Mouse (Mus musculus): ENCODE data around the gene Zfp672. TPM values are rescaled to one million over a fixed set of nuclear protein-coding genes. Genes with fewer than 3 reads are reported as not detected.

The Zfp672 gene
- total and polyA plus RNA-seq, 3 experiments = 22.6 to 39.5 TPM; not detected in 1

DNA sequence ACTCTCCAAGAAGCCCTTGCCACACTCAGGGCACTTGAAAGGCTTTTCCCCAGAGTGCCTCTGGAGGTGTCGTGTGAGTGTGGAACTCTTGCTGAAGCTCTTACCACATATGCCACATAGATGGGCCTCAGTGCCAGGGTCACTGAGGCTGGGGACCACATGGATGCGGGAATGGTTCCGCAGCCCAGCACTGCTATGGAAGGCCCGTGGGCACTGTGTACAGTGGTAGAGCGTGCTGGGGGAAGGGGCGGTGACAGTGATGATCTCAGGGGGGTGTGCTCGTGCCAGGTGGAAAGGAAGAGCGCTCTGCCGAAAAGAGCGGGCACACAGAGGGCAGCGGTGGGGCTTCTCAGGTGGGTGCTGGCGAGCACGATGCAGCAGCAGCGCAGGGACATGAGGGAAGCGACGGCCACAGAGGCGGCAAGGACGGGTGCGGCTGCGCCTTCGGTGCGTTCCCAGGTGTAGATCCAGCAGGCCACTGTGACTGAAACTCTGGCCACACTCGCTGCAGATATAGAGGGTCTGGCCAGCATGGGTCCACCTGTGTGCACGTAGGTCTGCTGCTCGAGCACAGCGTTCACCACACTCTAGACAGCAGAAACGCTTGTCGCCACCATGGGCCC lies 13.3 kb downstream of the Zfp672 start:
- Histone ChIP-seq H3K9me3 (replicated peaks; ENCODE audit: insufficient read depth, low read length) (no peaks in the 10 kb centered on the region), H3K27me3 (ENCODE audit: control insufficient read depth in 1 of 2, insufficient read depth in 2 of 2, low read length in 2 of 2) (no peaks in the 10 kb centered on the region), H3K4me1 (ENCODE audit: control insufficient read depth in 1 of 2, insufficient read depth in 2 of 2, low read length in 2 of 2) (peaks cover under 1 to 2% of the 10 kb centered on the region in 2 experiments; a peak in 3 of 4 replicates), H3K4me3 (ENCODE audit: control insufficient read depth in 1 of 2, insufficient read depth in 1 of 2, low read depth in 2 of 2, low read length in 2 of 2) (no peak overlapping the region), H3K9ac (ENCODE audit: control insufficient read depth, low read depth, low read length, poor library complexity, severe bottlenecking) (no peak overlapping the region), H3K27ac (ENCODE audit: control insufficient read depth, low read depth, low read length) (no peak overlapping the region), H3K36me3 (ENCODE audit: control insufficient read depth in 1 of 2, insufficient read depth in 2 of 2, low read length in 2 of 2) (peaks cover 8 to 10% of the 10 kb centered on the region in 2 experiments), H3K79me2 (ENCODE audit: control insufficient read depth, insufficient read depth, low read length, poor library complexity) (peaks cover 1% of the 10 kb centered on the region; the same call in 1 of the 2 replicates)
- no peak for TF ChIP-seq MYB (IDR thresholded peaks at IDR 0.05; ENCODE audit: low read depth, low read length)
- no peak for TF ChIP-seq SIN3A (IDR thresholded peaks at IDR 0.05; ENCODE audit: low read length)
- no peak for TF ChIP-seq NELFE (IDR thresholded peaks at IDR 0.05; ENCODE audit: low read depth, low read length)
- TF ChIP-seq POLR2AphosphoS5 (IDR thresholded peaks at IDR 0.05; ENCODE audit: borderline replicate concordance, low read depth, low read length) = 0 out of 2 replicates have a peak, but pooled peaks have one; percentile 20
- TF ChIP-seq POLR2AphosphoS2 (IDR thresholded peaks at IDR 0.05; ENCODE audit: low read length) = peak; percentile 19; the same call in 1 of the 2 replicates
- DNase-seq (ENCODE audit: low read depth, low spot score) = no peak

DNA sequence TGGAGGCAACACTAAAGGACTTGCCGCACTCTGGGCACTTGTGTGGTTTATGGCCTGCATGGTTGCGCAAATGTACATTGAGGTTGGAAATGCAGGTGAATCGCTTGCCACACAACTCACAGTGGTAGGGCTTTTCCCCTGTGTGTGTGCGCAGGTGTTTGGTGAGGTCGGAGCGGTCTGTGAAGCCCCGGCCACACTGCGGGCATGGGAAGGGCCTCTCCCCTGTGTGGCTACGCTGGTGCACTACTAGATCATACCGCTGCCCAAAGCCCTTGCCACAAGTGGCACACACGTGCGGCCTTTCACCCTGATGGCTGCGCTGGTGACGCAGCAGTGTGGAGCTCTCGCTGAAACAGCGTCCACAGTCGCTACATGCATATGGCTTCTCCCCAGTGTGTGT lies 13.8 kb downstream of the Zfp672 start:
- Histone ChIP-seq H3K4me1 (ENCODE audit: control insufficient read depth in 1 of 2, insufficient read depth in 2 of 2, low read length in 2 of 2) (no peaks in the 10 kb centered on the region), H3K4me3 (ENCODE audit: control insufficient read depth in 1 of 2, insufficient read depth in 1 of 2, low read depth in 2 of 2, low read length in 2 of 2) (no peak overlapping the region), H3K27ac (ENCODE audit: control insufficient read depth, low read depth, low read length) (no peak overlapping the region), H3K27me3 (ENCODE audit: control insufficient read depth in 1 of 2, insufficient read depth in 2 of 2, low read length in 2 of 2) (no peaks in the 10 kb centered on the region), H3K9me3 (replicated peaks; ENCODE audit: insufficient read depth, low read length) (no peaks in the 10 kb centered on the region), H3K79me2 (ENCODE audit: control insufficient read depth, insufficient read depth, low read length, poor library complexity) (no peaks in the 10 kb centered on the region), H3K36me3 (ENCODE audit: control insufficient read depth in 1 of 2, insufficient read depth in 2 of 2, low read length in 2 of 2) (peaks cover 4 to 10% of the 10 kb centered on the region in 2 experiments), H3K9ac (ENCODE audit: control insufficient read depth, low read depth, low read length, poor library complexity, severe bottlenecking) (no peak overlapping the region)
- peak; percentile 15 for DNase-seq (ENCODE audit: low read depth, low spot score)
- TF ChIP-seq ZMIZ1 (IDR thresholded peaks at IDR 0.05; ENCODE audit: low read depth, low read length) = 0 out of 2 replicates have a peak, but pooled peaks have one; percentile 18
- no peak for TF ChIP-seq MYB (IDR thresholded peaks at IDR 0.05; ENCODE audit: low read depth, low read length)

DNA sequence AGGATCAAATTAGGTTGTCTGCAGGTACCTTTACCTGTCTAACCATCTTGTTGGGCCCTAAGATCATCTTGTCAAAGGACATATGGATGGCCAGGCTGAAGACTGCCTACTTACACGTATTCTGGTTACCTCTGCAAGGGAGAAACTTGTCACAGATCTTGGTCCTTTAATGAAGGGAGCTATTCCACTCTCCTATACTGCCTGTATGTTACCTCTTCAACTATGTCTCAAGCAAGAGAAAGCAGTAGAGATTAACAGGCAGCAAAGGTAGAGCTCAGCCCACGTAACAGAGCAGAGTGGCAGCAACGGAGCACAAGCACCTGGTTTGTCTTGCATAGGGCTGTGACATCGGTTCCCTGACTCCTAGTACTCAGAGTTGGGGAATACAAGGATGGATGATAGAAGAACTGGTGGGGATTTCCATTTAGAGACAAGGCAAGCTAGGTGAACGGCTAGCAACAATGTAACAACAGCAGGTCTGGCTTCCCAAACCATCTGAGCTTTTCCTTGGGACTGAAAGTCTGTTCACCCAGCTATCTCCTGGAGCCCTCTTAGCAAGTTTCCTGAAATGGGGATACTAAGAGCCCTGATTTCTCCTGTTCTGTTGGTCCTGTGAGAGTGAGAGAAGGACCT lies 14.5 kb downstream of the Zfp672 start:
- H3K9ac ChIP-seq (ENCODE audit: control insufficient read depth, low read depth, low read length, poor library complexity, severe bottlenecking) = no peak overlapping the region
- no peaks in the 10 kb centered on the region for H3K79me2 ChIP-seq (ENCODE audit: control insufficient read depth, insufficient read depth, low read length, poor library complexity)
- H3K27ac ChIP-seq (ENCODE audit: control insufficient read depth, low read depth, low read length) = no peak overlapping the region
- peaks cover 0 to 10% of the 10 kb centered on the region in 2 experiments; a peak in 2 of 4 replicates for H3K36me3 ChIP-seq (ENCODE audit: control insufficient read depth in 1 of 2, insufficient read depth in 2 of 2, low read length in 2 of 2)
- no peaks in the 10 kb centered on the region for H3K9me3 ChIP-seq (replicated peaks; ENCODE audit: insufficient read depth, low read length)
- no peaks in the 10 kb centered on the region for H3K4me1 ChIP-seq (ENCODE audit: control insufficient read depth in 1 of 2, insufficient read depth in 2 of 2, low read length in 2 of 2)
- peak; percentile 19 for DNase-seq (ENCODE audit: low read depth, low spot score)
- H3K4me3 ChIP-seq (ENCODE audit: control insufficient read depth in 1 of 2, insufficient read depth in 1 of 2, low read depth in 2 of 2, low read length in 2 of 2) = no peak overlapping the region
- H3K27me3 ChIP-seq (ENCODE audit: control insufficient read depth in 1 of 2, insufficient read depth in 2 of 2, low read length in 2 of 2) = no peaks in the 10 kb centered on the region
- TF ChIP-seq JUND (IDR thresholded peaks at IDR 0.05; ENCODE audit: low read depth, low read length) (no peak), ZNF384 (IDR thresholded peaks at IDR 0.05; ENCODE audit: low read depth, low read length) (no peak), USF2 (IDR thresholded peaks at IDR 0.05; ENCODE audit: borderline replicate concordance in 1 of 2, insufficient read depth in 1 of 2, low read depth in 1 of 2, low read length in 2 of 2) (no peak), USF1 (IDR thresholded peaks at IDR 0.05; ENCODE audit: low read depth, low read length) (no peak), ETS1 (IDR thresholded peaks at IDR 0.05; ENCODE audit: low read depth, low read length) (no peak), MEF2A (IDR thresholded peaks at IDR 0.05; ENCODE audit: extremely low read depth, insufficient replicate concordance, low read depth, low read length, poor library complexity, severe bottlenecking) (no peak), SMC3 (IDR thresholded peaks at IDR 0.05; ENCODE audit: low read depth, low read length) (no peak), POLR2AphosphoS5 (IDR thresholded peaks at IDR 0.05; ENCODE audit: borderline replicate concordance, low read depth, low read length) (no peak), RAD21 (IDR thresholded peaks at IDR 0.05; ENCODE audit: low read depth, low read length) (no peak), POLR2AphosphoS2 (IDR thresholded peaks at IDR 0.05; ENCODE audit: low read length) (peak; percentile 91), HCFC1 (IDR thresholded peaks at IDR 0.05; ENCODE audit: low read depth, low read length) (no peak), GATA1 (IDR thresholded peaks at IDR 0.05; ENCODE audit: low read depth, low read length) (no peak), ELF1 (IDR thresholded peaks at IDR 0.05; ENCODE audit: low read depth, low read length) (no peak), EP300 (IDR thresholded peaks at IDR 0.05; ENCODE audit: low read depth in 1 of 2, low read length in 2 of 2) (no peak), ZC3H11A (IDR thresholded peaks at IDR 0.05; ENCODE audit: low read depth, low read length) (no peak), POLR2A (IDR thresholded peaks at IDR 0.05; ENCODE audit: control insufficient read depth in 1 of 2, insufficient read depth in 1 of 2, low read depth in 1 of 2, low read length in 2 of 2, poor library complexity in 1 of 2) (peak in 1 of 2 experiments; percentile 33; a peak in 1 of 4 replicates), ZMIZ1 (IDR thresholded peaks at IDR 0.05; ENCODE audit: low read depth, low read length) (no peak)
